Mouse (Mus musculus) MEL (cell line): ENCODE data around the gene Stra6. TPM values are rescaled to one million over a fixed set of nuclear protein-coding genes. Genes with fewer than 3 reads are reported as not detected.

ENCODE experiments used
- DNase-seq: peaks from one replicate; pipeline ENCODE4 v3.0.0; 2011; ENCODE audit warnings: low read depth, low spot score
- H3K27ac ChIP-seq: 2 replicates; pipeline ENCODE4 v1.5.1; 2012; ENCODE audit warnings: low read depth, mild to moderate bottlenecking, control low read depth, low read length, moderate library complexity; ENCODE audit not compliant: control insufficient read depth
- H3K27me3 ChIP-seq, 2 experiments: fragments of 150-350 bp in 1 of 2; sonication (generic) in 1 of 2; 2 replicates each; pipeline ENCODE4 v1.6.1; 2012; ENCODE audit warnings: low read length in 2 of 2, mild to moderate bottlenecking in 2 of 2, improper control_type of control experiment in 1 of 2, moderate library complexity in 1 of 2; ENCODE audit not compliant: insufficient read depth in 2 of 2, control insufficient read depth in 1 of 2
- H3K36me3 ChIP-seq, 2 experiments: 2 replicates each; pipeline ENCODE4 v1.6.1; 2012 to 2014; ENCODE audit warnings: low read length in 2 of 2, improper control_type of control experiment in 1 of 2, inconsistent platforms in 1 of 2, mild to moderate bottlenecking in 1 of 2; ENCODE audit not compliant: insufficient read depth in 2 of 2, control insufficient read depth in 1 of 2
- H3K4me1 ChIP-seq, 2 experiments: fragments of 150-350 bp in 1 of 2; sonication (generic) in 1 of 2; 2 replicates each; pipeline ENCODE4 v1.6.1; 2012; ENCODE audit warnings: low read length in 2 of 2, improper control_type of control experiment in 1 of 2, mild to moderate bottlenecking in 1 of 2; ENCODE audit not compliant: insufficient read depth in 2 of 2, control insufficient read depth in 1 of 2
- H3K4me3 ChIP-seq, 2 experiments: fragments of 150-350 bp in 1 of 2; sonication (generic) in 1 of 2; 2 replicates each; pipeline ENCODE4 v1.5.1; 2012; ENCODE audit warnings: low read depth in 2 of 2, low read length in 2 of 2, mild to moderate bottlenecking in 2 of 2, moderate library complexity in 2 of 2, control low read depth in 1 of 2, improper control_type of control experiment in 1 of 2; ENCODE audit not compliant: control insufficient read depth in 1 of 2, insufficient read depth in 1 of 2
- H3K79me2 ChIP-seq: 2 replicates; pipeline ENCODE4 v1.6.1; 2012; ENCODE audit warnings: mild to moderate bottlenecking, low read length, moderate library complexity; ENCODE audit not compliant: control insufficient read depth, poor library complexity, insufficient read depth
- H3K9ac ChIP-seq: 2 replicates; pipeline ENCODE4 v1.6.1; 2012; ENCODE audit warnings: low read depth, mild to moderate bottlenecking, control low read depth, low read length, moderate library complexity; ENCODE audit not compliant: control insufficient read depth, poor library complexity, severe bottlenecking
- H3K9me3 ChIP-seq: fragments of 150-350 bp; sonication (generic); replicated peaks from 2 replicates; pipeline ENCODE4 v1.6.1; 2012; ENCODE audit warnings: mild to moderate bottlenecking, low read length, improper control_type of control experiment, moderate library complexity; ENCODE audit not compliant: insufficient read depth
- ETS1 ChIP-seq: IDR thresholded peaks from 2 replicates; pipeline ENCODE4 v1.6.1; 2012; ENCODE audit warnings: low read depth, mild to moderate bottlenecking, inconsistent platforms, low read length, improper control_type of control experiment, moderate library complexity
- GATA1 ChIP-seq: IDR thresholded peaks from 2 replicates; pipeline ENCODE4 v1.6.1; 2011; ENCODE audit warnings: low read depth, low read length, improper control_type of control experiment
- JUND ChIP-seq: IDR thresholded peaks from 2 replicates; pipeline ENCODE4 v1.6.1; 2011; ENCODE audit warnings: low read depth, mild to moderate bottlenecking, improper control_type of control experiment, low read length
- MYB ChIP-seq: IDR thresholded peaks from 2 replicates; pipeline ENCODE4 v1.6.1; 2011; ENCODE audit warnings: mild to moderate bottlenecking, low read depth, low read length, improper control_type of control experiment
- NELFE ChIP-seq: IDR thresholded peaks from 2 replicates; pipeline ENCODE4 v1.6.1; 2011; ENCODE audit warnings: low read depth, low read length, improper control_type of control experiment
- RAD21 ChIP-seq: IDR thresholded peaks from 2 replicates; pipeline ENCODE4 v1.6.1; 2011; ENCODE audit warnings: mild to moderate bottlenecking, low read depth, low read length, improper control_type of control experiment
- SIN3A ChIP-seq: IDR thresholded peaks from 2 replicates; pipeline ENCODE4 v1.6.1; 2012; ENCODE audit warnings: low read length, improper control_type of control experiment, inconsistent platforms
- TAL1 ChIP-seq: IDR thresholded peaks from 2 replicates; pipeline ENCODE4 v1.6.1; 2012; ENCODE audit warnings: mild to moderate bottlenecking, inconsistent platforms, low read length, moderate library complexity, mixed read lengths
- TBP ChIP-seq: IDR thresholded peaks from 2 replicates; pipeline ENCODE4 v1.8.0; 2011; ENCODE audit warnings: low read depth, low read length, improper control_type of control experiment
- UBTF ChIP-seq: IDR thresholded peaks from 2 replicates; pipeline ENCODE4 v1.6.1; 2012; ENCODE audit warnings: low read depth, mild to moderate bottlenecking, inconsistent platforms, low read length, improper control_type of control experiment, moderate library complexity, borderline replicate concordance; ENCODE audit not compliant: insufficient read depth
- USF2 ChIP-seq, 2 experiments: IDR thresholded peaks; 2 replicates each; pipeline ENCODE4 v1.6.1; 2011 to 2012; ENCODE audit warnings: improper control_type of control experiment in 2 of 2, low read length in 2 of 2, borderline replicate concordance in 1 of 2, inconsistent platforms in 1 of 2, low read depth in 1 of 2, mild to moderate bottlenecking in 1 of 2; ENCODE audit not compliant: insufficient read depth in 1 of 2
- ZMIZ1 ChIP-seq: IDR thresholded peaks from 2 replicates; pipeline ENCODE4 v1.6.1; 2012; ENCODE audit warnings: low read depth, mild to moderate bottlenecking, inconsistent platforms, low read length, improper control_type of control experiment, moderate library complexity
- polyA plus RNA-seq, 2 experiments: library from polyadenylated mRNA; stranded (reverse) in 1 of 2; unstranded in 1 of 2; fragments of >175 nt in 1 of 2; fragments of >200 nt in 1 of 2; gene quantifications; 2 replicates each; pipeline versions ENCODE4 v1.2.1 to v1.2.4; 2012; ENCODE audit warnings: low replicate concordance in 2 of 2, low read depth in 1 of 2; ENCODE audit not compliant: insufficient read length in 2 of 2, insufficient read depth in 1 of 2, missing spikeins in 1 of 2
- total RNA-seq: library from RNA; depleted of rRNA; stranded (reverse); fragments of 300-350 nt; gene quantifications from 2 replicates; pipeline ENCODE4 v1.2.3, GENCODE M21; 2012

The Stra6 gene
- total and polyA plus RNA-seq, 3 experiments: not detected

- H3K9ac ChIP-seq: no peak overlapping the region
- no peak for DNase-seq
- TF ChIP-seq NELFE (no peak), USF2 (IDR thresholded peaks at IDR 0.05; ENCODE audit: borderline replicate concordance in 1 of 2, insufficient read depth in 1 of 2, low read depth in 1 of 2, low read length in 2 of 2) (no peak), ZMIZ1 (no peak), JUND (no peak), MYB (no peak), TAL1 (no peak), RAD21 (no peak), UBTF (no peak), TBP (no peak), GATA1 (no peak)
- H3K4me1 ChIP-seq: no peaks in the 10 kb centered on the region
- no peak overlapping the region for H3K27ac ChIP-seq
- H3K79me2 ChIP-seq: no peaks in the 10 kb centered on the region
- no peaks in the 10 kb centered on the region for H3K36me3 ChIP-seq
- peaks cover 0 to 20% of the 10 kb centered on the region in 2 experiments; a peak in 2 of 4 replicates for H3K27me3 ChIP-seq
- no peak overlapping the region for H3K4me3 ChIP-seq
- H3K9me3 ChIP-seq: no peaks in the 10 kb centered on the region
These were observed 93.4 kb downstream of the Stra6 start for GRCm38 (mm10) chr9:58156819-58157560.

GRCm38 (mm10) chr9:58157838-58158237 lies 94.2 kb downstream of the Stra6 start:
- DNase-seq: no peak
- Histone ChIP-seq H3K27me3 (peaks cover 0 to 15% of the 10 kb centered on the region in 2 experiments; a peak in 2 of 4 replicates), H3K4me3 (no peak overlapping the region), H3K79me2 (no peaks in the 10 kb centered on the region), H3K27ac (no peak overlapping the region), H3K9me3 (no peaks in the 10 kb centered on the region), H3K36me3 (no peaks in the 10 kb centered on the region), H3K9ac (no peak overlapping the region), H3K4me1 (no peaks in the 10 kb centered on the region)
- no peak for TF ChIP-seq SIN3A

- H3K79me2 ChIP-seq: no peaks in the 10 kb centered on the region
- no peak for DNase-seq
- H3K4me1 ChIP-seq: no peaks in the 10 kb centered on the region
- no peak overlapping the region for H3K27ac ChIP-seq
- H3K4me3 ChIP-seq: no peak overlapping the region
- no peaks in the 10 kb centered on the region for H3K36me3 ChIP-seq
- no peak for TF ChIP-seq ETS1
- no peaks in the 10 kb centered on the region for H3K9me3 ChIP-seq
- H3K9ac ChIP-seq: no peak overlapping the region
- H3K27me3 ChIP-seq: peaks cover 0 to 9% of the 10 kb centered on the region in 2 experiments; a peak in 2 of 4 replicates
These were observed 95.1 kb downstream of the Stra6 start for GRCm38 (mm10) chr9:58158541-58159311.
